Mouse (Mus musculus) layer of hippocampus, adult 9-10 months (tissue): ENCODE results near the gene Agbl4.

ENCODE experiments used
- DNase-seq: peaks from one replicate; pipeline ENCODE4 v3.0.0; 2022; ENCODE audit warnings: low spot score

Gene Agbl4

DNA sequence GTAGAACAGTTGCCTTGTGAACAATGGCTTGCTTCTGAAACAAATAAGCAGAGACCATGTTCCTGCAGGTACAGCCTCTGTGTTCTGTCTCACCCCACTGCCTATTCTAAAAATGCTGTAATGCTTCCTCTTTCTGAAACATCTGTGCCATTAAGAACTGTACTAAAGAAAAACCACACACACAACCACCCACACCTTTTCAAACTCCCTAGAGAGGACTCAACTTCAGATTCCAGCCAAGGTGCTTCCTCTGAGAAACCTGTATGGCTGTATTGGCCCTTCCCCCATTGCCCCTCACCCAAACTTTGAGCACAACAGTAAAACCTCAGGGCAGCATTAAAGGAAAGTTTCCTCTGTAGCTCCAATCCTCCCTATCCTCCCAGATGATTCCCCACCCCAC lies 1002.3 kb downstream of the Agbl4 start:
- DNase-seq = no peak

DNA sequence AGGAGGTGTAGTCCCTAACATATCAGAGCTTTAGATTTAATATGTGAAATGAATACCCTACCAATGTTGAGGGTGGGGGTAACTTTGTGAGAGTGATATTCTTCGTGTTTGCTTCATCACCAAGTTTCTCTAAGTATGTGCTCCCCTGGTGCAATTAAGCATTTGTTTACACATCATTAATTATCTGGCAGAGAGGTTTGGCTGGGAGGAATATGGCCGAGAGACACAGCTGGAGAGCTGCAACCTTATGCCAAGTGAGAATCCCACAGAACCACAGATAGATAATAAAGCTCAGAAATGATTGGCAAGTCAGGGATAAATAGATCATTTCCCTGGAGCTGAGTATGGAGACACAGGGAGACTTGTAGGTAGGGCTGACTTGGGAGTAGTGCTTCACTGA lies 1003.2 kb downstream of the Agbl4 start:
- no peak for DNase-seq

DNA sequence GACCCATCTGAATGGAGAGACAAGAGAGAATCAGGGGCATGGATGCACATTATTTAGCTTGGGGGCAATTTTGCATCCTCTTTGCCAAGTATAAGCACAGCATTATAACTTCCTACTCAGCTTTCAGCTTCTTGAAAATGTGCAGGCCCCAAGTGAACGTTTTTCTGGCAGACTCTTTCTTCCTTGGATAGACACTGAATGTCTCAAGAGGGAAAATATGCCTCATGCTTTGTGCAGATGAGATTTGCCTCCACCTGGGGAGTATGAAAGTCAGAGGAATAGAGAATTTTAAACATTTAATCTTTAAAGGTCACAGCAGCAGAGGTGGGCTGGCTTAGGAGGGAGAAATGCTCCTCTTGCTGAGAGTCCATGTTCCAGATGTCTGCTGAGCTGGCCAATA lies 1005.8 kb downstream of the Agbl4 start:
- DNase-seq = no peak

DNA sequence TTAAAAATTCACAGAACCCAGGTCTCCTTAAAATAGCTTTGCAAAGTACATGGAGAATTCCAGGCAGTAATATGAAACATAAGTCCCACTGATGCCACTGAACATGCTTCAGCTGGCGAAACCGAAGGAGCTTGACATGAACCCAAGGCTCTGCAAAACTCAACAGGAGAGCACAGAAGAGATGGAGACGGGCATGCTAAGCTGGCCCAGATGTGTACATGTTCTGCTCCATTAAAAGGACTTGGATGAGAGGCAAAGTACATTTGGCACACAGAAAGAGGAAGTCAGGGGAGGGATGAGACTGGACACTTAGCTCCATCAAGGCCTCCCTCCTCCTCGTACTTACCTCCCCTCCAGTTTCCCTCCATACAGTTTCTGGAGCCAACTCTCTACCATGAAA lies 1013.3 kb downstream of the Agbl4 start:
- no peak for DNase-seq

DNA sequence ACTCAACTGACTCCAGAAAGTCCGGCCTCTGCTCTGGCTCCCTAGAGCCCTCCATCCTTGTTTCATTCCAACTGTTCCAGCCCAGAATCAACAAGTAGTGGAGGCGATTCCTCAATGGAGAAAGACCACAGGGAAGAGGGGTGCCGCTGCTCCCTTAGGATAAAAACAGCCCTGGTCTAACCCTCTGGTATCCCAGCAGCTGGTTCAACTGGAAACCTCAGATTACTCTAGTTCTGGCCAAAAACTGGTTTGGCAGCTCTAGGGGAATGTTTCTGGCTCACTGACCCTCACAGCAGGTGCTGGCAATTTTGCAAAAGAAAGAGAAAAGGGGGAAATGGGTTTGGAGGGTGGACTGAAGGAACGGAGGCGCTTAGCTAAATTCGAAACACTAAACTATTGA lies 1016.9 kb downstream of the Agbl4 start:
- no peak for DNase-seq

DNA sequence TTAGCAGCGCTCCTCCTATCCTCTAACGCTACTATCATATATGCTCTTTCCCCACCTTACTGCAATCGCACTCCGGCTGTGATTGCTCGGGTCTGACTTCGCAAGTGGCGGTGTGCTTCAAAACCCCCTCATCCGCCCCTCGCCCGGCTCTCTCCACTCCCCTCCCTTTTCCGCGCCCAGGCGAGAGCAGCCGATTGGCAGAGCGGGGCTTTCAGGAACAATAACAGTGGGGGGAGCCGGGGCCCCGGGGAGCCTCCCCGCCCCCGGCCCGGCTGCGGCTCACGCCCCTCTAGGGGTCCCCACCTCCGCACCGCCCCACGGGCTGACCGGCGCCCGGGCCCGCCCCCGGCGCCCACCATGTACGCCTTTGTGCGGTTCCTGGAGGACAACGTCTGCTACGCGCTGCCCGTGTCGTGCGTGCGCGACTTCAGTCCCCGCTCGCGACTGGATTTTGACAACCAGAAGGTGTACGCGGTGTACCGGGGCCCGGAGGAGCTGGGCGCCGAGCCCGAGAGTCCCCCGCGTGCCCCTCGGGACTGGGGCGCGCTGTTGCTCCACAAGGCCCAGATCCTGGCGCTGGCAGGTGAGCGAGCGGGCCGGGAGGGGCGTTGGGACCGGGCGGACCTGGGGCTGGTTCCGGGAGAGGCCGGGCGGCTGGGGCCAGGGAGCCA lies 1017.5 kb downstream of the Agbl4 start, which contains the start of gene Bend5:
Gene Bend5, plus strand, starts transcription at position 189 of the 671 bp plus-strand sequence.
- DNase-seq = no peak

DNA sequence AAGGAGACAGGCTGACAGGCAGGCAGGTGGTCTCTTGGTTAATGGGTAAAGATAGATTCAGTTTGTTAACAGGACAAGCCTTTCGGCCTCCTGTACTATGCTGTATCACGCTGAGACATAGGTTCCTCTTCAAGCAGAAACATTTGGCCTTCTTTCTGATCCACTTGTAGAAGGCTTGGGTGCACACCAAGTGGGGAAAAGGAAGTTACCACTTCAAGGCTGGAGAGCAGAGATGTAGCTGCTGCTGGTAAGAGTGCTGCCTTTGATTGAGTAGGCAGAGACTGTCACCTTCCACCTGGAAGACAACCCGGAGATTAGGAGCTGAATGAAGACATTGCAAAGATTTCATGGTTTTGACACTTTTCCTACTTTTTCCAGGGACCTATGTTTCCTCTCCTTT lies 1018.7 kb downstream of the Agbl4 start:
- DNase-seq = no peak

DNA sequence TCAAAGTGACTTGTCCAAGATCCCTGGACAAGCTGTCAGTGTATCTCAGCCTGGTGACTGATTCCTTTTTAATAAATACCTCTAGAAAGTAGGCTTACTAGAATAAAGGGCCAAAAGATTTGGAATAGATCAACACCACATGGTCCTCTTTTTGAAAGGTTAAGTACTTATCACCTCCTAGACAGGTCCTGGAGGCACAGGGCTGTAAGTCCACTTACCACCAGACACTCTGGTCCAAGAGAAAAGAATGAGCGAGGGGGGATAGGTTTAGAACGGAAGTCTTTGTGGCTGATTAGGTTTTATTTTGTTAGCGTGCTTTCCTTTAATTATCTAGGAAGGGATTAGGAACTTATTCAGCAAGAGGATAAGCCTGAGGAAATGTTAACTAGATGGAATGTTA lies 1019.1 kb downstream of the Agbl4 start:
- no peak for DNase-seq

DNA sequence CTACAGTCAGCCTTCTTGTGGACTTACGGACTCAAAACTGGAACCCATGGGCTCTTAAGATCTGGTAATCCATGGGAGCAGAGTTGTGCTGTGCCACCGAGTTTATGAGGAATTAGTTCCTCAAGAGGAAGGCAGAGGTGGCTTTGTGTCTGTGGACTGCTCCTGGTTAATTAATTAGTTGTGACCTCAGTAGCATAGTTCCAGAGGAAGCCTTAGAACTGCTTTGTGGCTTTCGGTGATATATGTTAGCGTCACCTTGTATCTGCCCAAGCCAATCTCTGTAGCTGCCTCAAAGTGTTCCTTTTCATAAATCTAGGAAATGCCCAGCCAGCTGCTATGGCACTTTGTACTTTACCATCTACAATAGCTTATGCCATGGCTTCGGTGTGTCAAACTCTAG lies 1020.3 kb downstream of the Agbl4 start:
- DNase-seq = no peak

DNA sequence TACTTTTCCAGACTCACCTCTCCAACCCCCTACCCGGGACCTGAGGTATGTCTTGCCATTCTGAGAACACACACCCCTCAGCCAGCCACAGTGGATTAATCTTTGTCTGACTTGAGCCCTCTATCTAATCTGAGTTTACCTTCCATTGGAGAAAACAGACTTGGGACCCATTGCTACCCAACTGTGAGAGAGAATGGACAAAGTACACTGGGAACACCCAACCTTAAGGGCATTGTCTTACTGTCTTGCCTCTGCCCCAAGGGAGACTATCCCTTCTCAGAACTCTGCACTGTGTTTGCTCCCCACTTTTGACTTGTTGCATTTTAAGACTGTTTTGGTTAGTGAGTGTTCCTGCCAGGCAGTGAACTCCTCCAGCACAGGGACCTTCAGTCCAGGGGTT lies 1022.0 kb downstream of the Agbl4 start:
- DNase-seq = no peak

DNA sequence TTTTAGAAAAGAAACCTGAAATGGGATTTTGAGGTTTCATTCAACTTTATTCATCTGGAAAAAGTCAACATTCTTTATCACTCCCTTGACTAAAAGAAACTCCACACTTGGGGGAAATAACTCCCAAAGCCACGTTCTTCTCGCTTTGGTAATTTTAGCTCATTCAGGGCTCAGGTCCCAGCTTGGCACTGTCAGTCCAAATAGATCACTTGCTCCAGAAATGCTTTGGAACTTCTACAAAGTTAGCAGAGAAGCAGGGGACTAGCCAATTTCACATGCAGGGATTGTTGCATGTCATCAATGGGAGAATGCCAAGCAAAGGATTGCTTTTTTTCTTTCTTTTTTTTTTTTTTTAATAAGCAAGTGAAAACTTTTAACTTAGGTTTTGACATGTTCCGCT lies 1022.6 kb downstream of the Agbl4 start:
- no peak for DNase-seq

DNA sequence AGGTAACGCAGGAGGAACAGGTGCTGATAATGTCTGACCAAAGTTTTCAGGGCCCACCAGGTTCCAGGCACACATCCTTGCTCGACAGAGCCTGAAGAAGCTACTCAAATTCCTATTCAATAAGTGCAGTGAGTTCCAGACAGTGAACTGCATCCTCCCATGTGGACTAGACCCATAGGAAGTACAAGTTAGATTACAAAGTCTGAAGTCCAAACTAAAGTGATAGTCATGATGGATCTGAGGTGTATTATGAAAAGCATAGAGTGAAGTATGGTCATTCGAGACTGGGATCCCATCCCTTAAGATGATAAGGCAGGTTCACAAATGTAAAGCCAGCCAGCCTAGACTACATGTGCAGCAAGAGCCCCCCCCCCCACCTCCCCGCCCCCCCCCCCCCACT lies 1023.5 kb downstream of the Agbl4 start:
- DNase-seq = no peak

DNA sequence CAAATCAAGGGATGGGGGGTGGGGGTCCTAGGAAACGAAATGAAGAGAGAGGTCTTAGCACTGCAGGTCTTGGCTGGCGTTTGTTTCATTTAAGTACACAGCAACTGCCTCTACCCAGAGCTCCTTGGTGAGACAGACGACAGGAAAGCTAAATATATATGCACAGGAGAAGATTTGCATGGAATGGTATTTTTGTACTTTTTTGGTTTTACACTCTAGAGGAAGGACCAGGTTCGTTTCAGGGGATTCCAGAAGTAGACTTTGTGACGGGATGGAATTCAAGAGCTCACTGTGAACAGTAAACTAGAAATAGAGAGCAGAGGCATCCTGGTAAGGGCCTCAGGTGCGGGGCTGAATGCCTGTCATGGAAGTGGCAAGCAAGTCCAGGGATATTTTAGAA lies 1024.3 kb downstream of the Agbl4 start:
- DNase-seq = no peak

DNA sequence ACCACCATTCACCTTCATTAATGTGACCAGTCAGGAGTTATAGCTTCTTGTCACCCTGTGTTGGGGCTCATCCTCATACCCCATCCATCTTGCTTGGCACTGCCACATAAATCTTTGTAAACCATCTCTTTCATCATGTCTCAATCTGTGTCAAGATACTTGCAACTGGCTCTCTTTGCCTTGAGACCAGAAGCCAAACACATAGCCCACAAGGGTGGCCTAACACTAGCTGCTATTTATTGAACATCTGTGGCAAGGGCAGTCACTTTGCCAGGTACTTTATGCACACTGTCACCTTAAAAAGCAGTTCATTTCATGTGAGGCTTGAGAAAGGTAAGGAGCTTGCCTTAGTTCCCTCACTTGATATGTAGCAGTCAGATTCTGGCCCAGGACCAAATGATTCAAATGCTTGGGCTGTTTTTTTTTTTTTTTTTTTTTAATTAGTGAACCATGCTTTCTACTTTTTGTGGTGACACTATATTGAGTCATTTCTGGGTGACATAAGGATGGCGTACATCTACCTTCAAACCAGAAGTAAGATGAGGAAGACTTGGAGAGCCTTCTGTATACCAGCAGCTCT lies 1027.0 kb downstream of the Agbl4 start:
- DNase-seq = no peak

DNA sequence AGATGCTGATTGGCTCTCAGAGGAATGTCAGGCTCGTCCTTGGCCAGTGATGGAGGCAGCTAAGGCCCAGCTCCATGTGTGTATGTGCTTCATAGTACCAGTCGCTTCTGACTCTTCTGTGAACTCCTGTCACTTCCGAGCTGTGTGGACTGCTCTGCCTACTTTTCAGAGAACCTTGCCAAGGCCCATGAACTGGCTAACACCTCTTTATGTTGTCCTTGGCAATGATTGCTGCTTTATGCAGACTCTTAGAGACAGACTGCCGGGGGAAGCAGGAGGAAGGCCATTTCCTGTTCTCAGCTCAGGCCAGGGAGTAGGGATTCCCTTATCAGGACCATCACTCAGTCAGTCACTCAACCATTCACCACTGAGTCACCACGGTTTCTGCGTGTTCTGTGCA lies 1027.7 kb downstream of the Agbl4 start:
- DNase-seq = no peak

DNA sequence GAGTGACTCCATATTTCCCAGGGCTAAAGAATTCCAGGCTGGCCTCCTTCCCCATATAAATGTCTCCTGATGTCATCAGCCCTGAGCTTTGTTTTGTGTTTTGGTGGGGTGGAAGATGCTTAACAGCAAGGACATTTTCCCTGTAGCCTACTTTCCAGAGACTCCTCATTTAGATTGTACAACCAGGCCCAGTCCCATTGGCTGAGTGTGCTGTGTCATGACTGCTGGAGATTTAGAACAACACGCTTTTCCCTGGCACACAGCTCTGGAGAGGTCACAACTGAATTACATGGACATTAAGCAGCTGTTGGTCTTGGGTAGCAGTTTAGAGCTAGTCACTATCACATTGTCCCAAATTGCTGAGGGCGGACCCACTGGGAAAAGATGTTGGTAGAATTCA lies 1033.7 kb downstream of the Agbl4 start:
- no peak for DNase-seq

DNA sequence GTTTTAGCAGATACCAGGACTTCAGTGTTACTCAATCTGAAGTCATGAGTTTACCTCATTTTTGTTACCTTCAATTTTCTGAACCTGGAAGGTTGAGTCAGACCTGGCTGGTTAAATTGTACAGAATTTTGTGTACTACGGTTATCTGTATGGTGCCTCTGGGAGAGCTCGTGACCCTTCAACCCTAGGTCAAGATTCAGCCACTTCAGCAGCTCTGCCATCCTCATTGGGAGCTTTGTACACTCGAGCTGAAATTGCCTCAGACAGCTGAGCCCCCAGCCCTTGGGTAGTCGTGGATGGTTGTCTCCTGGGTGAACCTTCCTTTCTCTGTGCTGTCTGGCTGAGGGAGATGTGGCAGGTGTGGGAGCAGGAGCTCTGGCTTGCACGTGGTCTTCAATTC lies 1034.6 kb downstream of the Agbl4 start:
- DNase-seq = no peak

DNA sequence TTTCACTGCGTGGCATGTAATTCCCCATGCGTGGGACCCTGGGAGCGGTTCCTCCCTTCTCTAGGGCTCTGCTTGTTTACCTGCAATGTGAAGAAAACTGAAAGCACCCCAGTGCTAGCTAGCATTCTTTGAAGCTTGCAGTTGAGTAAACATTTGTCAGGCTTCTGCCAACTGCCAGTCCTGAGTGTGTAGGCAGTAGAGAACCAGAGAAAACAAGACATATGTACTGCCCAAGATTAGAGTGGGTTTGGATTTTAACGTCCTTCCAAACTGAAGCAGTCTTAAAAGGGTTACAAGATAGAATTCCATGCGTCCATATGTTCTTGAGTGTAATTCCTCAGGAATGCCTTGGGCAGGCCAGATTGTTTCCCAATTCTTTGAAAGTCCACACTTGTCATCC lies 1035.0 kb downstream of the Agbl4 start:
- DNase-seq = no peak

DNA sequence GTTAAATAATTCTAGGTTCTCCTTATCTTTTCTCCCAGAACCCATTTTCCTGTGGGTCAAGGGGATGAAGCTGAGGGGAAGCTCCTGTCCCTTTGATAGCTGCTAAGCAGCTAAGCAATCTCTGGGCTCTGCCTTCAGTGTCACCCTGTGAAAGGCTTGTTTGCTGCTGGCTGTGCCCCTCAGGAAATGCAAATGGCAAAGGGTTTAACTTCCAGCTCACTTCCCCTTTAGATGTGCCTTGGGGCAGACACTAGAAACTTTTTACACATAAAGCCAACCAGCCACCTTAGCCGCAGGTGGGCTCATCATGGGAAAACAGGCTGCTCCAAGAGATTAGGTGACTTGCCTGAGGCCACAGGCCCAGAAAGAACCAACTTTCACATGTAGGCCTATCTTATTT lies 1044.2 kb downstream of the Agbl4 start:
- DNase-seq = no peak

DNA sequence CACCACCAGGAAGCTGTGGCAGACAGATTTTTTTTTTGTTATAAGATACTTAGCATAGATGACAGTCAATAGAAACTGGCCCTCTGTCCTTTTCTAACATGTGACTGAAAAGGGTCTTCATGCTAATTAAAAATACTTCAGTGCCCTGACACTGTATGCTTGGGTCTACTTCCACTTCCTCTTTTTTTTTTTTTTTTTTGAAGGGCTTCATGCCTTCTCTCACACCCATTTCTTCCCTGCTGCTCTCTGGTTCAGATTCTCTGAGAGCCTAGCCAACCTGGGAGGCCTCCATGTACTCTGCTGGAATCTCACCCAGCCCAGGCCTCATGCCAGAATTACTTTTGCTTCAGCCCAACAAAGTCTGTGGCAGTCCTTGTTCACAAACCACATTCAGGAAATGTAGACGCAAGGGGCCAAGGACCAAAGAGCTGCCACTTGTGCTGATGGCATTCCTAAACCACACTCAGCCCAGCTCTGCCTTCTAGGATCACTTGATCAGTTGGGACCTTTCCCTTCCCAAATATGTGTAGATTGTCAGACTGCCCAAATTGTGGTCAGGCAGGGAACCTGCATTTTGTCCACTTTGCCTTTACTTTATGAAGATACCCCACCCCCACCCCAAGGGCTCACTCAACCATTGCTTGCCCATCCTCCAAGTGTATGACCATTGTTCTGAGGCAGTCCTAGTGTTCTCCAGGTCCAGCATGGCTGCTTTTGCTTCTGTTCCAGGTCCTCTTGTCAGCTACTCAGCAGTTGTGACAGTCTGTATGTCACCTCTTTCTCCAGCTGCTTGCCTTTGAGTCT lies 1045.2 kb downstream of the Agbl4 start:
- no peak for DNase-seq

DNA sequence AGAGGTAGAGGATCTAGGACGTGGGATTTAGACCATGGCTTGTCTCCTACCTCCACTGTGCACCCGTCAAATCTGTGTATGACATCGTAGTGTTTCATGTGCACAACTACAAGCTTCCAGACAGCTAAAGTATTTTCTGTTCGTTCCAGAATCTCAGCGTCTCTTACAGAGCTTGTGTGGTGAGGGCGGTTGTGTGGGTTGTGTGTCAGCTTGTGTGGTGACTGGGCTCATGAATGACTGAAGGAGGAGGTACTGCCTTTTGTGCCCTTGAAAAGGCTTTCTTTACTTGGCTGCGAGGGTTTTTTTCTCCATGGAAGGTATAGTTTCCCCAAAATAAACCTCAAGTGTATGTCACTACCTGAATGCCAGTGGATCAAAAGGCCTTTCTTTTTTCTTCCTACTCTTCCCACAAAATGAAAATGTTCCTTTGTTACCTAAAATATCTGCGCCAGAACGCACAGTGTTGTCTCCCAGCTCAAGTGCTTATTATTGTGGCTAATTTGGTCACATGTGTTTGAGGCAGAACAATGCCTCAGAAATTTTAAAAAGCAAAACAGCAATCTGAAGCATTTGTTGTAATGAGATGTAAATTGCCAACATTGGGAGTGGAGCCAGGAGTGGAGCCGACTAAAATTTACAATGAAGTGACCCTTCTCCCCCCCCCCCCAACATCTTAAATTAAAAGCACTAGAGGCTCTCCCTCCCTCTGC lies 1046.6 kb downstream of the Agbl4 start:
- no peak for DNase-seq

DNA sequence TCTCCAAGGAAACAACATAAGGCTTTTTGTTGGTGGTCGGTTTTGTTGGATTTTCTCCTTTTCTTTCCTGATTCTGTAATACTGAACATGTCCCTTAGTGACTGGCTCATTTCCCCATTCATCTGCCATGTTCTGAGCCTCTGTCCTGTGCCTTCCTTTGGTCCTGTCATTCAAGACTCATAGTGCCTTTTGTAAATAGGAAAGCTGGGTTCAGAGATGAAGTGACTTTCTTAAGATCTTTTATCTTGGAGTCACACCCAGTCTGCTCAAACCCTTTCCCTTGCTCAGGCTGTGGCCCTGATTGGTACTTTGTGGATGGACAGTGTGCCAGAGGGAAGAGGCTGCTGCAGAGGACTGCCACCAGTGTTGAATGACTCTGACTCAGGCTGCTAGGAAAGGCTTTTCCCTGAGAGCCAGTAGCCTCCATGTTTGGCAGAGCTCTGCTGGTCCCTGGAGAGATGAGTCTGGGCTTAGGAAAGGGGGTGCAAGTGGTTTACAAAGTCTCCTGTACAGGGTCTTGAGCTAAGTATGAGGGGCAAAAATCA lies 1047.2 kb downstream of the Agbl4 start:
- no peak for DNase-seq

DNA sequence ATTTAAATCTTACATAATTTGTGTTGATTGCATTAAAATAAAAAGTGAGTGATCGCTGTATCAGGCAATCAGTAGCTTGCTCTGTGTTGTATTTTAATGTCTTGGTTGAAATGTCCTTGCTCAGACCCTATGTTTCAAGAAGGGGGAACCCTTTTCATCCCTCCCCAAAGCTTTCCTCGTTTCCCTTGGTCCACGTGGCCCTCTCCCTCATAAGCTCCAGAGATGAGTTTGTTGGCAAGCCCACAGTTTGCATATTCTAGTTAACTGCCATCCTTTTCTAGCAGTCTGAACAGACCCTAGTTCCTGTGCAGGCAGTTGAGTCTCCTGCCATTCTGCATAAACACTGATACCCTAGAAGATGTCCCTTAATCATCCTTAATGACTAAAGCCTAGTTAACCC lies 1050.5 kb downstream of the Agbl4 start:
- no peak for DNase-seq
